Mouse (Mus musculus) liver, embryonic 11.5 days (tissue): ENCODE measurements around the gene Plcb4. TPM values are rescaled to one million over a fixed set of nuclear protein-coding genes. Genes with fewer than 3 reads are reported as not detected.
A peak's percentile ranks its signal among the peaks of the same experiment; 100 is the strongest.

Source experiments
- ATAC-seq: fragments of 200-750 bp; cut with Nextera tagmentation; replicated peaks from 2 replicates; pipeline ENCODE4 v1.8.0; 2017; ENCODE audit warnings: moderate number of reproducible peaks, mild to moderate bottlenecking, moderate TSS enrichment, moderate library complexity; ENCODE audit not compliant: low FRiP score
- DNase-seq: peaks from one replicate; pipeline ENCODE4 v3.0.0-alpha.2; 2017; ENCODE audit warnings: low spot score
- H3K27ac ChIP-seq: fragments of 300-500 bp; sonication (generic); 2 replicates; pipeline ENCODE4 v1.5.1; 2014; ENCODE audit warnings: mild to moderate bottlenecking, low read depth, low read length, control low read depth
- H3K27me3 ChIP-seq: fragments of 300-500 bp; sonication (generic); replicated peaks from 2 replicates; pipeline ENCODE4 v1.6.1; 2014; ENCODE audit warnings: low read length, mixed read lengths; ENCODE audit not compliant: control insufficient read depth, insufficient read depth
- H3K36me3 ChIP-seq: fragments of 300-500 bp; sonication (generic); 2 replicates; pipeline ENCODE4 v1.6.1; 2014; ENCODE audit warnings: mild to moderate bottlenecking, low read length, moderate library complexity, mixed read lengths; ENCODE audit not compliant: control insufficient read depth, insufficient read depth
- H3K4me1 ChIP-seq: fragments of 300-500 bp; sonication (generic); replicated peaks from 2 replicates; pipeline ENCODE4 v1.6.1; 2014; ENCODE audit warnings: low read length, mixed read lengths; ENCODE audit not compliant: control insufficient read depth, insufficient read depth
- H3K4me2 ChIP-seq: fragments of 300-500 bp; sonication (generic); 2 replicates; pipeline ENCODE4 v1.6.1; 2014; ENCODE audit warnings: mild to moderate bottlenecking, control low read depth, moderate library complexity
- H3K4me3 ChIP-seq: fragments of 300-500 bp; sonication (generic); 2 replicates; pipeline ENCODE4 v1.5.1; 2014; ENCODE audit warnings: low read depth, low read length, control low read depth
- H3K9ac ChIP-seq: fragments of 300-500 bp; sonication (generic); 2 replicates; pipeline ENCODE4 v1.6.1; 2014; ENCODE audit warnings: low read depth, low read length, control low read depth
- H3K9me3 ChIP-seq: fragments of 300-500 bp; sonication (generic); 2 replicates; pipeline ENCODE4 v1.6.1; 2016; ENCODE audit warnings: low read length, inconsistent platforms, mixed read lengths; ENCODE audit not compliant: control insufficient read depth
- WGBS: fragments of 180-500 bp; shearing (Covaris S2); extraction: QIAGEN DNeasy Blood & Tissue Kit; methylation state at CpG from one replicate; pipeline ENCODE4 v1.1.7; 2014; 5-methylcytosine and 5-hydroxymethylcytosine counted together
- polyA plus RNA-seq: library from polyadenylated mRNA; unstranded; fragments of >200 nt; fragmentation: Nextera tagmentation; extraction: Ambion mirVana; gene quantifications from 2 replicates; pipeline ENCODE4 v1.2.1, GENCODE M21; 2014

The Plcb4 gene
- polyA plus RNA-seq, 1 experiment from 2014 or later = 10.3 TPM

- no peak overlapping the region for H3K4me2 ChIP-seq
- WGBS = 26% methylated on average over 16 of the region's 16 CpGs
- no peaks in the 10 kb centered on the region; the same call in 1 of the 2 replicates for H3K4me1 ChIP-seq
- no peak overlapping the region for H3K9ac ChIP-seq
- H3K27ac ChIP-seq = no peak overlapping the region
- H3K4me3 ChIP-seq = no peak overlapping the region
- ATAC-seq (no peak), DNase-seq (no peak)
- no peaks in the 10 kb centered on the region for H3K9me3 ChIP-seq
- H3K36me3 ChIP-seq = no peaks in the 10 kb centered on the region
- H3K27me3 ChIP-seq = no peaks in the 10 kb centered on the region
Measured at GRCm38 (mm10) chr2:135717232-135718134, 58.7 kb downstream of the Plcb4 start.

- H3K4me3 ChIP-seq = no peak overlapping the region
- no peaks in the 10 kb centered on the region for H3K36me3 ChIP-seq
- no peaks in the 10 kb centered on the region; the same call in 1 of the 2 replicates for H3K4me1 ChIP-seq
- H3K27ac ChIP-seq = no peak overlapping the region
- no peak for ATAC-seq
- no peak overlapping the region for H3K9ac ChIP-seq
- no peaks in the 10 kb centered on the region for H3K27me3 ChIP-seq
- H3K4me2 ChIP-seq = no peak overlapping the region
- WGBS = 68% methylated on average over 5 of the region's 5 CpGs
- DNase-seq = no peak
- no peaks in the 10 kb centered on the region for H3K9me3 ChIP-seq
Measured at GRCm38 (mm10) chr2:135722109-135722508, 63.3 kb downstream of the Plcb4 start.

DNA sequence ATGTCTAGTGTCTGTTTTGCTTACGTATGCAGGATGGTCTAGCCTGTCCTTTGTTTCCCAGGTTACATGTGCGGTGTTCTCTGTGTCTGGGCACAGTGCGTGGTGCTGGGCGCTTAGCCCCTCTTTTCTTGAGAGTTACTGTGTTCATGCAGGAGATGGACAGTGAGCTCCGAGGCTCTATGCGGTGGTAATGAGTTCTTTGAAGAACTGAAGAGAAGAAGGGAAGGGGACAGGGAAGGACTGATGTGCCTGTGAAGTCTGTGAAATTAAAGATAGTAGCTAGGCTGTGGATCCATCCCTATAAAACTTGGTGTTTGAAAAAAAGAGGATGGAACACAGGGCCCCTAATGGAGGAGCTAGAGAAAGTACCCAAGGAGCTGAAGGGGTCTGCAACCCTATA, 64.6 kb downstream of the Plcb4 start:
- Histone ChIP-seq H3K4me2 (no peak overlapping the region), H3K9me3 (no peaks in the 10 kb centered on the region), H3K4me1 (no peaks in the 10 kb centered on the region; the same call in 1 of the 2 replicates), H3K36me3 (no peaks in the 10 kb centered on the region), H3K27ac (no peak overlapping the region), H3K9ac (no peak overlapping the region), H3K4me3 (no peak overlapping the region), H3K27me3 (no peaks in the 10 kb centered on the region)
- DNase-seq = no peak
- 92% methylated on average over 6 of the region's 6 CpGs for WGBS
- no peak for ATAC-seq

GRCm38 (mm10) chr2:135724489-135724888, 65.7 kb downstream of the Plcb4 start:
- Histone ChIP-seq H3K36me3 (no peaks in the 10 kb centered on the region), H3K9ac (no peak overlapping the region), H3K4me1 (no peaks in the 10 kb centered on the region; the same call in 1 of the 2 replicates), H3K9me3 (no peaks in the 10 kb centered on the region), H3K27me3 (no peaks in the 10 kb centered on the region), H3K4me3 (no peak overlapping the region), H3K4me2 (no peak overlapping the region), H3K27ac (no peak overlapping the region)
- no peak for ATAC-seq
- 91% methylated on average over 10 of the region's 10 CpGs for WGBS
- DNase-seq = no peak

GRCm38 (mm10) chr2:135725362-135725761, 66.6 kb downstream of the Plcb4 start:
- Histone ChIP-seq H3K9me3 (no peaks in the 10 kb centered on the region), H3K4me1 (no peaks in the 10 kb centered on the region; the same call in 1 of the 2 replicates), H3K9ac (no peak overlapping the region), H3K27ac (no peak overlapping the region), H3K4me2 (no peak overlapping the region), H3K4me3 (no peak overlapping the region), H3K36me3 (no peaks in the 10 kb centered on the region), H3K27me3 (no peaks in the 10 kb centered on the region)
- 46% methylated on average over 4 of the region's 4 CpGs for WGBS
- no peak for ATAC-seq
- DNase-seq = no peak

GRCm38 (mm10) chr2:135727088-135727487, 68.3 kb downstream of the Plcb4 start:
- Histone ChIP-seq H3K27ac (no peak overlapping the region), H3K4me2 (no peak overlapping the region), H3K9me3 (no peaks in the 10 kb centered on the region), H3K4me1 (peaks cover 7% of the 10 kb centered on the region), H3K9ac (no peak overlapping the region), H3K27me3 (no peaks in the 10 kb centered on the region), H3K4me3 (no peak overlapping the region), H3K36me3 (no peaks in the 10 kb centered on the region)
- no peak for DNase-seq
- 87% methylated on average over 9 of the region's 9 CpGs for WGBS
- no peak for ATAC-seq

- Histone ChIP-seq H3K4me2 (no peak overlapping the region), H3K36me3 (no peaks in the 10 kb centered on the region), H3K27ac (no peak overlapping the region), H3K9ac (no peak overlapping the region), H3K9me3 (no peaks in the 10 kb centered on the region), H3K27me3 (no peaks in the 10 kb centered on the region), H3K4me3 (no peak overlapping the region), H3K4me1 (peaks cover 11% of the 10 kb centered on the region)
- WGBS = 78% methylated on average over 4 of the region's 4 CpGs
- ATAC-seq (no peak), DNase-seq (no peak)
Measured at GRCm38 (mm10) chr2:135727925-135728324, 69.1 kb downstream of the Plcb4 start.

DNA sequence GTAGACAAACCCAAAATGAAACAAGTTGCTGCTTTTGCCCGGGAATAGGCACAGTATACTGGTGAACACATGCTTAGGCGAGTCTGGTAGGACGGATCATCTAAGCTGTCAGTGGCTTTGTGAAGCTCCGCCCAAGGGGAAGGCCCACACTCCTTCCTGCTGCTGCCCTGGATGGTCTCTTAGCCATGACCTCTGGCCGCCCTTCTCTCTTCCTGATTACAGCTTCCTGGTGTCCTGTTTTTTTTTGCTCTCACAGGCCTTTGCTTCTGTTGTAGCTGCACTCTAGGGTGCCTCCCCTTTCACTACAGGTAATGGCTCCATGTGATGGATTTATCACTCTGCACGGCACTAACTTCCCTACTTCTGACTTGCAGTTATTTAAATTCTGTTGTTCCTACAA, 72.8 kb downstream of the Plcb4 start:
- 53% methylated on average over 6 of the region's 6 CpGs for WGBS

GRCm38 (mm10) chr2:135732651-135733050, 73.8 kb downstream of the Plcb4 start:
- no peak for DNase-seq
- no peak overlapping the region for H3K4me3 ChIP-seq
- H3K36me3 ChIP-seq = no peaks in the 10 kb centered on the region
- H3K4me2 ChIP-seq = no peak overlapping the region; the same call in 1 of the 2 replicates
- peak; percentile 61; the same call in 1 of the 2 replicates for ATAC-seq
- H3K9me3 ChIP-seq = no peaks in the 10 kb centered on the region
- H3K9ac ChIP-seq = no peak overlapping the region
- H3K27ac ChIP-seq = no peak overlapping the region
- H3K27me3 ChIP-seq = no peaks in the 10 kb centered on the region
- WGBS = 36% methylated on average over 4 of the region's 4 CpGs
- peaks cover 14% of the 10 kb centered on the region for H3K4me1 ChIP-seq

More for the DNA sequence above, 72.8 kb downstream of the Plcb4 start:
- no peaks in the 10 kb centered on the region for H3K27me3 ChIP-seq
- no peak overlapping the region for H3K9ac ChIP-seq
- no peaks in the 10 kb centered on the region for H3K9me3 ChIP-seq
- DNase-seq (no peak), ATAC-seq (peak; percentile 54)
- H3K4me1 ChIP-seq = peaks cover 14% of the 10 kb centered on the region
- no peak overlapping the region for H3K4me3 ChIP-seq
- H3K36me3 ChIP-seq = no peaks in the 10 kb centered on the region
- H3K27ac ChIP-seq = 0 out of 2 replicates have a peak overlapping the region, but pooled peaks have one; percentile 25
- no peak overlapping the region for H3K4me2 ChIP-seq
